Mouse (Mus musculus) brain, embryonic 14.5 days (tissue): Measurements from ENCODE around the gene Ppp2r5d.
A peak's percentile ranks its signal among the peaks of the same experiment; 100 is the strongest.

ENCODE experiments used
- CTCF ChIP-seq: fragments of 200-500 bp; IDR thresholded peaks from 2 replicates; pipeline ENCODE4 v1.5.1; 2012; ENCODE audit warnings: inconsistent platforms, mild to moderate bottlenecking, moderate library complexity, borderline replicate concordance; ENCODE audit not compliant: insufficient read depth, insufficient read length; ENCODE audit errors: extremely low read depth
- POLR2A ChIP-seq: fragments of 200-500 bp; IDR thresholded peaks from 2 replicates; pipeline ENCODE4 v1.6.1; 2012; ENCODE audit warnings: mild to moderate bottlenecking, inconsistent platforms, borderline replicate concordance; ENCODE audit not compliant: poor library complexity, insufficient read depth, insufficient read length, severe bottlenecking; ENCODE audit errors: extremely low read depth

DNA sequence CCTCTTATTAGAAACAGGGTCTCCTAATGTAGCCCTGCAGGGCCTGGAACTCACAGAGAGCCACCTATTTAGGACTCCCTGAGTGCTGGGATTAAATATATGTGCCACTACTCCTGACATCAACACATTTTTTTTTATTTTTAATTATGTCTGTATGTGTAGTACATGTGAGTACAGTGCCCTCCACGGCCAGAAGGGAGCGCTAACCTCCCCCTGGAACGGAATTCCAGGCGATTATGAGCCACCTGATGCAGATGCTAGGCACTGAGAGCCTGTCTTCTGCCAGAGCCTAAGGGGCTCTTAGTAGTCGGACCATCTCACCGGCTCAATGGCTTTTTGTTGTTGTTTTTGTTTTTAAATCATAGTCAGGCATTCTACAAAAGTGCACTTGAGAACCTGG lies 23.1 kb upstream of the Ppp2r5d start:
- no peak for TF ChIP-seq POLR2A
- peak; percentile 43 for TF ChIP-seq CTCF
